Mouse (Mus musculus) lung, postnatal 25 days (tissue): Measurements from ENCODE around the gene Nr6a1.

Experiments used
- DNase-seq: peaks from one replicate; pipeline ENCODE4 v3.0.0; 2022; ENCODE audit warnings: low spot score

Gene Nr6a1

GRCm38 (mm10) chr2:38782731-38783130 is 144.8 kb downstream of the Nr6a1 start:
- no peak for DNase-seq

DNA sequence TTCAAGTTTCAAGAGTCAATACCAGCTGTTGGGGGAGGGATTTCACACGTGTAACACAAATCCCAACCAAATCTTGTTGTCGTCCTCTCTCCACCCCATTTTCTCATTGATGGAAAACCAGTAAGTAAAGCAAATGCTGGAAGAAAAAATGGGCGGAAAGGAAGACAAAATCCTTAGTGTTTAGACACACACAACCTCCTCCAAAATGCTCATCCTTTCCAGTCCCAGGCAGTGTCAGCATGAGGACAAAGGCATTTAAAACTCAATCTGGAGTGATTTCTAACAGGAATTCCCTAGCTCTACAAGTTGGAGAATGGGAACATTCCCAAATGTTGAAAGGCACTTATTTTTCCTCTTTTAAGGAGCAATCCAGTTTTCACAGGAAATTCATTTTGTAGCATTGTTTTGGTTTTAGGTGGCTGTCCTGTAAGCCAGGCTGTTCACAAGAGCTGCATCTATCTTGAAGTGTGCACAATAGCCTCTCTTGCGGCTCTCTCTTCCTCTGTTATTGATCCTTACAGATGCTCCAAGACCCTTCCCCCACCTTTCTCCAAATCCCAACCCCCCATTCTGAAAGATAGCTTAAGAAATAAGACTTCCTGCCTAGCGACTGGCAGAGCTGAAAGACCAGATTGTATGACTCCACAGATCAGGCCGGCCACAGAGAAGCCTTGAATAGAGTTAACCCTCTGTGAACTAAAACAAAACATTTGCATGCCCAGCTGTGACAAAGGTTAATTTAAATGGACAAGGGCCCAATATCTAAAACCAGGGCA is 145.4 kb downstream of the Nr6a1 start:
- DNase-seq: no peak

DNA sequence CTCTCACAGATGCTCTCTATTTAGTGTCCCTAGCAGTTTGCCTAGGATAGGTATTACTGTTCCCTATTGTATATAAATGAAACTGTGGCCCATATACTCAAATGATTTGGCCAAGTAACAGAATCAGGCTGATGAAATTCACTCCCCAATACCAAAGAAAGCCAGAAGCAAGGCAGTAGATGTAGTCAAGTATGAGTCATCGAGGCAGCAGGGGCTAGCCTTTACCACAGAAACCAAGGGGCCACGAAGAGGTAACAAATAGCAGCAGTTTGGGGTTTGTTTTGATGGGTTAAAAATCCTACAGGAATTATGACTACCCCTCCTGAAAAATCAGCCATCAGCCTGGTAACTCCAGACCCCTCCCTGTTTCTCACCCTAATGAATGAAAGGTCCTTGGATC is 147.5 kb downstream of the Nr6a1 start:
- no peak for DNase-seq

GRCm38 (mm10) chr2:38777326-38777725 is 150.2 kb downstream of the Nr6a1 start:
- DNase-seq: no peak

DNA sequence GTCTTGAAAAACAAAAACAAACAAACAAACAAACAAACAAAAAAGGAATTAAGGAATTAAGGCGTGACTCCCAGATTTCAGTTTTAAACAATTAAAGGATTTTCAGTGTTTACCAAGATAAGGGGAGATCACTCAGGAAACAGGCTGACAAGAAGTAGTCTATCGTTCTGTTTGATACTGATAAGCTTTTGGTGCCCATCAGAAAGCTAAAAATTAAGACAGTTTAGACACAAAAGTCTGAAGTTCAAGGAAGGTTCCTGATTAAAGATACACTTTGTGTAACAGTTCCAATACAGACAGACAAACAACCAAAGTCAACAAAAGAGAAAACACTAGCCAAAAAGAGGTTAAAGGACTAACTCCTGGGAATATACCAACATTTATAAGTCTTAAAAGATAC is 152.6 kb downstream of the Nr6a1 start:
- no peak for DNase-seq

DNA sequence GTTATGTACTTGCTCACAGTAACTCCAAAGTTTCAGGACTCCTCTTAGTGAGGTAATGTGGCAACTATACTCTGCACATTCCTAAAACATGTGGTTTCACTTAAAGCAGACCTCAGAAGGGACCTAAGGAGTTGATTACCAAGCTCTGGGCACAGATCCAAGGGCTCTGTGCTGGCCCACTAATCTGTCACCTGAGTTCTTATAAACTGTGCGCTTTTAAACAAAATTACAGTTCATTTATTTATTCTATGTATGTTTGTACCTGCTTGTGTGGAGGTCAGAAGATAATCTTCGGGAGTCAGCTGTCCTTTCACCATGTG is 156.1 kb downstream of the Nr6a1 start:
- DNase-seq: no peak

- no peak for DNase-seq
These were observed 156.6 kb downstream of the Nr6a1 start for GRCm38 (mm10) chr2:38770772-38771477.

DNA sequence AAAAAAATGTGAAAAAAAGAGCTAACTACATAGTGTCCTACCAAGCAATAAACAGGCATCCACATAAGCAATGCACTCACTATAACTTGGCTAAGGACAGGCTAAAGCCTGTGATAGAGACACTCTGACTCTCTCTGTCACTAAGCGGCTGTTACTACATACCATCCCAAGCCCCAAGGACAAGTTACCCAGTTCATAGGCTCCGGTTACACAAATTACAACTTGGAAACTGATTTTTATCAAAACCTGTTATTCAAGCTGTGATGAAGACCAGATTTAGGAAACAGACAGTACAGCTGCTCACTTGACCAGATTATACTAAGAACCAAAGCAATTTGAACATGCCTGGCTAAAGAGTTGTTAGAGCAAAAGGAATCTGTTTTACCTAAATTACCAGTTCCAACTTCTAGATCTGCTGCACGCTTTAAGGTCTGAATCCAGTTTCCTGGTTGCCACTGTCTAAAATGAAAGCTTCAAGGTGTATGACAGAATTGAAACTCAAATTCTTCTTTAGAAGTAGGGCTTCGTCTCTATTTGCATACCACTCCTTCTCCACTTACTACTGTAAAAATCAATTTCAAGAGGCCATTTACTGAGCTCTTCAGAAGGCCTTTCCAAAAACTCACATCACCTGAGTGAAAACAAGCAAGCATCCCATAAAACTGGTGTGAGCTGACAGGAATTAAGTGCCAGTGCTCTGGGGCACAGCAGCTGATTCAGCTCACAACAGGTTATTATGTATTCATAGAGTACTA is 160.1 kb downstream of the Nr6a1 start:
- no peak for DNase-seq

- DNase-seq: no peak
These were observed 187.6 kb downstream of the Nr6a1 start for GRCm38 (mm10) chr2:38739847-38740246.

GRCm38 (mm10) chr2:38739410-38739809 is 188.1 kb downstream of the Nr6a1 start:
- peak; percentile 59 for DNase-seq

GRCm38 (mm10) chr2:38738601-38739301 is 188.7 kb downstream of the Nr6a1 start:
- DNase-seq: no peak

- DNase-seq: no peak
These were observed 191.7 kb downstream of the Nr6a1 start for GRCm38 (mm10) chr2:38735740-38736139.

DNA sequence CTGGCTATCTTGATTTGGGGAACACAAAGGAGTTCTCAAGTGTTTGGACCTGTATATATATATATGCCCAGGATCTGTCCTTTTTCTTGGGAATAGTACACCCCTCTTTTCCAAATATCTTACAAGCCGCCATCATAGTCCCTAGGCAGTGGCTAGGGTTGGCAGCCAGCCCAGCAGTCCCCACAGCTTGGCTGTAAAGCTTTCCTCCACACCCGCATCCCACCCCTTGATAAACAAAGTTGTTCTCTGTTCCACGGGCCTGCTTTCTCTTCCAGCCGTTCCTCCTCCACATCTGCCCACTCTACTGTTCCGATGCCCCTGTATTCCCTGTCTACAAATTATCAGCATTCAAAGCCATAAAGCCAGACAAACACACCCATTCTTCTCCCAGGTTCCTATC is 192.8 kb downstream of the Nr6a1 start:
- DNase-seq: no peak

DNA sequence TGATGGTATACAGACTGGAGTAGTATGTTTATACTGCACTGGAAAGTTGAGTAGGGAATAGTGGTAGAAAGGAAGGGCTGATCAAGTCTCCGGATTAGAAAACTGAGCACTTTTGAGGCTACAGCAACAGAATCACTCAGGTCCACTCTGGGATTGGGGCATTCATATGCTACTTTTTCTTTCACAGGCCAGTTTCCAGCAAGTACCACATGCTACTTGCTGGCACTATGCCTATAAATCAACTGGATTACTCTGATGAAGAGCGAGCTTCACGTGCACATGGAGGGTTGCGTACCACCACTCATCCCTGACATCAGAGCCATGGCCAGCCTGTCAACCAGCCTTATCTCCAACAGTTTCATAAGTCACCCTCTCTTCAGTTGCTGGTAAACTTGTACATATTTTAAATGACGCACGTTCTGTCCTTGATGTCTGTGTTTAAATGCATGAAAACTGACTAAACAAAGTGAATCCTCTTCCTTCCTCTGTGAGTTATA is 197.1 kb downstream of the Nr6a1 start:
- DNase-seq: no peak

DNA sequence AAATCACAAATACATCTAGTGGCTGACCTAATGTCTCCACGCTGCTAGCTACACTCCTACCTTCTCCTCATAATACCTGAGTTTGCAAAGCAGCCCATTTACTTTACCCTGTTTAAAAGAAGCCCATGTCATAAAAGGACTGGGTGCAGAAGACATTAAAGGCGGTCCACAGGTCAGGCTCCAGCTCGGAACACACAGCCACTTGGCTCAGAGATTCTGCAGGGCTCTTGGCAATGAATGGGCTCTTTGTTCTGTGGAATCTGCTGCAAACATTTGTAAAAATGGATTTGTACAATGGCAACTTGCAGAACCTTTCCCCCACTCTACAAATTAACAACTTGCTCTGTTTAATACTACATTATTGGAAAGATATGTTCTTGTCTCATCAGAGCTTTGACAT is 202.1 kb downstream of the Nr6a1 start:
- DNase-seq: no peak

DNA sequence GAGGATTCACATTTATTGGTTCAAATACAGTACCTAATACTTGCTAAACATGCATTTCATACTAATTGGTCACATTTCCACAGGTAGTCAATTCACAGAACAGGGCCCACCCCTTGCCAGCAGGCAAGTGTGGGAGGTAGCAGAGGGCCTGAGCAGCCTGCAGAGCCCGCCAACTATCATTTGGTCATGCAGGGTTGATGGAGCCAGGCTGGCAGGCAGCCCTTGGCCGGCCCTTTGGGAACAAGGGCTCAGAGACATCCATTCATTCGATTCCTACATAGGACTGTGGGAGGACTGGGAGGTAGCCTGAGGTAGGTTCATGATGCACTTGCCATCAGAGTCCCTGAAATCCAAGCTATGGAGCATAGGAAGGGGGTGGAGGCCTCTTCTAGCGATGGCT is 204.1 kb downstream of the Nr6a1 start:
- no peak for DNase-seq

DNA sequence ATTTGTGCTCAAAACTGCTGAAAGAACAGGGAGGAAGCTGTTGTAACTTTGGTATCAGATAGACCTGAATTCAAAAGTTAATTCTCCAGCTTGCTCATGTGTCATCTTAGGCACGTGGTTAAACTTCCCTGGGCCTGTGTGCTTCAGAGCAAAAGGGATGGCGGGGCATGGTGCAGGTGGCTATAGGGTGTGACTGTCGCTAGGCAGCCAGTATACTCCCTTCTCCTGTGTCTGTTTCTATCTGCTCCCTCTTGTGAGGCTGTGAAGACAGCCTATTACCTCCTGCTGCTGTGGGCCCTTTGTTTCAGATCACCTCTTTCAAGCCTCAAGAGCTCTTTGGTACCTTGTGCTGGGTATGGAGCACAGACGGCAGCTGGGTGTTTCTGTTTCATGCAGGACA is 205.4 kb downstream of the Nr6a1 start:
- no peak for DNase-seq

DNA sequence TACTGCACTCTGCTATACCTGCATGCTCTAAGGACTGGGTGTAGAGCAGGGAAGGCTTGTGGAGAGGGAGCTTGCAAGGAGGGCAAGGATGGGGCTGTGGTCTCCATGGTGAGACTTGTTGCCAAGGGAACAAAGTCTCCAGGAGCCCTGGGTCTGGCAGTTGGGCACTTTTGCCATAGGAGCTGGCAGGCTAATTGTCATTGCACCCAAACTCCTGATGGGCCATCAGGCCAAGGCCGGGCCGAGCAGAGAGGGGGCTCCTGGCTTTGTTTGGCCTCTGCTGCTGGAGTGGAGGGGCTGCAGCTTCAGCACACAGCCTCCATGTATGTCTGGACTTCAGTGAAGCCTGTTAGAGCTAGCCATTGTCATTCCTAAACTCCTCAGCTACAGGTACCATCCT is 206.8 kb downstream of the Nr6a1 start:
- no peak for DNase-seq

DNA sequence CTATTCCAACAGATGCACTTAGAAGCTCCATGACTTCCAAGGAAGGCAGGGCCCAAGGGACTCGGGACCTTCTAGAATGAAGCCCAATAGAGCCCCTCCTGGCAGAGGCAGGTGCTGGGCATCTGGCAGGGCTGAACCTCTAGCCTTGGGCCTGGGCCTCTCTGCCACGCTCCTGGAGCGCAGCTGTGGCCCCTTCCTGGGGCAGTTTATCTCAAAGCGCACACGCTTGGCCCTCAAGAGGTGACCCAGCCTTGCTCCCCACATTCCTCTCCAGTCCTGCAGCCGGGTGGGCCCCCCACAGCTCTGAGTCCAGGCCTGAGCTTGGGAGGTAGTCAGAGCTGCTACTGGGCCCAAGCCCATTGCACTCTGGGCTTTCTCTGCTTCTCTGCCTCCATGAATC is 208.1 kb downstream of the Nr6a1 start:
- no peak for DNase-seq

DNA sequence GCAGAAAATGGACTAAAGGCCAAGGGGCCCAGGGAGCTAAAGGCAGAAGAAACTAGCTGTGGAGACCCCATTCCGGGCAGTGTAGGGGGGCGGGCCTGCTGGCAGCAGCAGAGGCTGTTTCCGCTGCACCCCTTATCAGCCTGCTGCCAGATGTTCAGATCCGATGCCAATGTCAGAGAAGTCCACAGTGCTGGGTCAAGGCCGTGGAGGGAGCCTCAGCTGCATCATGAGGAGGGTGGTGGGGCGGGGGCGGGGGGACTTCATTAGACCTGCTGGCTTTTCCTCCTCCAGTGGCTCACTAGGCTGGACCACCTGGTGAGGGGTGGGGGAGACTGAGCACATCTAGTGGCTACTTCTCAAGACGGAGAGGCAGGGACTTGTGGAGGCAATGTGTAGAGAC is 208.8 kb downstream of the Nr6a1 start:
- no peak for DNase-seq

- DNase-seq: no peak
These were observed 210.1 kb downstream of the Nr6a1 start for GRCm38 (mm10) chr2:38717436-38717835.

- DNase-seq: no peak
These were observed 213.2 kb downstream of the Nr6a1 start, which contains the start of gene Nr5a1 for GRCm38 (mm10) chr2:38714324-38714723. TSS of gene Nr5a1 (minus strand) at chr2:38714542.
